Mouse (Mus musculus): ENCODE data around the gene Gpc6.

The Gpc6 gene

DNA sequence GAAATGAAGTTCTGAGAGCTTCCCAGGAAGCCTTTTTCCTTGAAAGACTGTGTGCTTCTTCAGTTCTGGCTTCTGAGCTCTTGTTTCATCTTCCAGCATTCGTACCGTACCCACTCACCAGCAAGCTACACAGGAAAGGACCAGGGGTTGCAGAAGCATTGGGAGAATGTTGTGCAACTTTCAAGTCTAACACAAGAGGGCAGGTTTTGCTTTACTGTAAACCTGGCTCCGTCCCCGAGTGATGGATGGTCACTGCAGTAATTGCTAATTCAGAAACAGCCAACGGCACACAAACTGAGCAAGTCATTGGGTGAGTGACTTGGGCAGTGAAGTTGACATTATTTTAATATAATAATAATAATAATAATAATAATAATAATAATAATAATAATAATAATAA lies 1080.6 kb downstream of the Gpc6 start:
- DNase-seq (ENCODE audit: low read depth, low spot score) = peak; percentile 62

DNA sequence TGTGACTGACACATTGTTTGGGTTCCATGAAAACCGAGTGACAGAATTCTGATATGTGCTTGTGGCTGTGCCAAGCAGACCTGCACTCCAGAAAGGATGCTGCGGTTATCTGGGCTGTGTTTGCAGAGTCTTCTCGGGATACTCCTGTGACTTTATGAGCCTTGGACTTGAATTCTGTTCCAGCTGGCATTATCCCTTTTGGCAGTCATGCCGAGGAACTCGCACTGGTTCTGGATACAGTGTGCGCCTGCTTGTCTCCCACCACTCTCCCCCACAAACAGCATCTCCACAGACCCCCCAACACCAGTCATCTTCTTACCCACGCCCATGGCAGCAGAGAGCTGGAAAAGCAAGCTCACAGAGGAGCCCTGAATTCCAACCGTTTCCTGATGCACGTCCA lies 1084.4 kb downstream of the Gpc6 start:
- no peak for DNase-seq (ENCODE audit: low read depth, low spot score)

DNA sequence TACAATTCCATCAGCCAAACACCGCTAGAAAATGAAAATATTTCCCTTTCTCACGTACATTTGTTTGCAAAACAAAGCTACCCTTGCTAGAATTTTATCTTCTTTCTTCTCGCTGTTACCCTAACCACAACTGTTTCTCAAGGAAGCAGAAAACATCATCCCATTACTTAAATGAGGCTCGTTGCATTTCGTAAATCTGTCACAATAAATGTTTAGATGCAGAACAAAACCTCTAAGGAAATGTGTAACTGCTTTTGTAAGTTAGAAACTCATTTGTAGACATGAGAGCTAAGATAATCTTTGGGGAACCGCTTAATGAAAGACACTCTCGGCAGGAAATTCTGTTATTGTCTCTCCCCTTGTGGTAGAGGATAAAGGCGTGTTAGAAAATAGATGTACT lies 1088.1 kb downstream of the Gpc6 start:
- no peak for DNase-seq (ENCODE audit: low read depth, low spot score)

DNA sequence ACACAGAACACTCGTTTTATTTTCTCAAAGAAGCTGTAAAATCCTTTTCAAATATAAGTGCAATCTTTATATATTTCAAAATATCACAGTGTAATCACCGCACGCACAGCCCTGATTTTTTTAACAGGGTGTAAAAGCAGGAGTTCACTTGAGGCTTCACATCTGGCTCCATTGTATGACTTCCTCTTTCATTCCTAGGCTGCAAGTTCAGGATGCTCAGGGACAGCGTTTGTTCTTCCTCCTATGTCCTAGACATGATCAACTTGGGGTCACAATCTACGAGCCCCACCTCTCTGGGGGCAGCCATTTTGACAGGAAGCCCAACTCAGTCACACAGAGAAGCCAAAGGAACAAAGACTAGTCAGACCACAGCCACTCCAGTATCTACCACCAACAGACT lies 1094.2 kb downstream of the Gpc6 start:
- no peak for DNase-seq (ENCODE audit: low read depth, low spot score)

DNA sequence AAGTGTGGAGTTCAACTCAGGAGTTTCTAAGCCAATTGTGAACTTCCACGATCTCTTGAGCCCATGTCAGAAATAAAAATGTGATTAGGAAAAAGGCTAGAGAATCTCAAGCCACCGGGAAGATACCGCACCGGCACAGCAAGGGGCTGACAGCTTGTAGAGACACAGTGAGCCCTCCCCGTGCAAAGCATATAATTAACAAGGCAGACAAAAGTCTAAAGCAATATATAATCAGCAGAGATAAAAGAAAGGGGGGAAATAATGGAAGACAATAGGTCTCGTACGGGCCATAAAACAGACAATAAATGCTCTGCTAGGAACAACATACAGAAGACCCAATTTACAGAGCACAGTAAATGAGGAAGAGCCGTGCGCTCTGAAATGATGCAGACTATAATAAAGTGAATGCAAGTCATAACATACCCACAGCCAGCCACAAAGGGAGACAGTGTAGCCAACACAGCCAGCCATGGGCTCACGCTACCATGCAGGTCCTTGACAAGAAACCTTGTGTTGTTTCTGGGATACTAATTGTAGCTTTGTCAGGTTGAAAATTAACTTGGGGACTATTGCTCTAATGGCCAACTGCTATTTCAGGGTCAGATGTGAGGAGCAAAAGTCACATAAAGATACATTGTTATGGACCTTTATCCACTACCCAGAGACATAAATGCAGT lies 1096.9 kb downstream of the Gpc6 start:
- DNase-seq (ENCODE audit: low read depth, low spot score) = no peak
